Mouse (Mus musculus) c-Kit-positive CD71-negative TER-119-negative erythroid progenitor cells, embryonic 14.5 days (primary cell): ENCODE results near the gene Pepd.

Source experiments
- DNase-seq: peaks from one replicate; pipeline ENCODE4 v3.0.0-alpha.2; 2013; ENCODE audit warnings: low read depth

Gene Pepd

GRCm38 (mm10) chr7:35027801-35028420 is 115.7 kb downstream of the Pepd start:
- DNase-seq = no peak

GRCm38 (mm10) chr7:35028559-35028958 is 116.4 kb downstream of the Pepd start:
- no peak for DNase-seq

GRCm38 (mm10) chr7:35029228-35029627 is 117.0 kb downstream of the Pepd start:
- no peak for DNase-seq

- no peak for DNase-seq
Measured at GRCm38 (mm10) chr7:35029648-35030047, 117.5 kb downstream of the Pepd start.

- no peak for DNase-seq
Measured at GRCm38 (mm10) chr7:35030567-35030966, 118.4 kb downstream of the Pepd start.

- DNase-seq = no peak
Measured at GRCm38 (mm10) chr7:35035141-35035553, 123.0 kb downstream of the Pepd start.

DNA sequence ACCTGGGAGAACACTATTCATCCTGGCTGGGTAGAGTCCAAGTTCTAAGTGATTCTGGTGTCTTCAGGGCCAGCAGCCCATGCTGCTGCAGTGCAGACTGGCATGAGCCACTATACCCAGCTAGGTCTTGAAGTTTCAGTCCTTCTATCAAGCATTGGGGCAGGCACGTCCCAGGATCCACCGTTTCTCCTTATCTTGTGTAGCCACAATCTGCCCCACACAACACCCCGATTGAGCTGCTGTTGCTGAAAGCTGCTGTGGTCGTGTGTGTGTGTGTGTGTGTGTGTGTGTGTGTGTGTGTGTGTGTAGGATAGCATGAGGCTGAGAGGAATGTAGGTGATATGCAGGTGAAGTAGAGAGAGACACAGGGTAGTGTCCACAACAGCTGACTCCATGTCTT is 123.4 kb downstream of the Pepd start:
- DNase-seq = no peak

GRCm38 (mm10) chr7:35036266-35036731 is 124.1 kb downstream of the Pepd start:
- no peak for DNase-seq

DNA sequence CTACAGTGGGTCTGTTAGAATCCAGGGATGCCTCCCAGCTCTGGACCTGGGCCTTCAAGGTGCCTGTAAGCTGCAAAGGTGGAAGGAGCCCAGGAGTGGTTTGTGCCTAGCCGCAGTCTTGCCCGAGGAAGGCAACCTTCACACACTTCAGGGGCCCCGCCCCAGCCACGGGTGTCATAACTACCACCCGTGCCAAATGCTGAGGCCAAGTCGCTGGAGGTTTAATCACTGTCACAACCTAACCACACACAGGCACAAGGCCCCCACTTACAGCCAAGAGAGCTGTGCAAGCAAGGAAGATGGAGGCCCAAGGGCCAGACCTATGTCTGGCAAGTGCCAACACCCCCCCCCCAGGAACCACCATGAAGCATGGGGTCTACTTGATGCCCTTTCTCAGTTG is 125.2 kb downstream of the Pepd start:
- no peak for DNase-seq

GRCm38 (mm10) chr7:35040176-35040972 is 128.2 kb downstream of the Pepd start:
- no peak for DNase-seq

GRCm38 (mm10) chr7:35041286-35042208 is 129.4 kb downstream of the Pepd start:
- DNase-seq = no peak

DNA sequence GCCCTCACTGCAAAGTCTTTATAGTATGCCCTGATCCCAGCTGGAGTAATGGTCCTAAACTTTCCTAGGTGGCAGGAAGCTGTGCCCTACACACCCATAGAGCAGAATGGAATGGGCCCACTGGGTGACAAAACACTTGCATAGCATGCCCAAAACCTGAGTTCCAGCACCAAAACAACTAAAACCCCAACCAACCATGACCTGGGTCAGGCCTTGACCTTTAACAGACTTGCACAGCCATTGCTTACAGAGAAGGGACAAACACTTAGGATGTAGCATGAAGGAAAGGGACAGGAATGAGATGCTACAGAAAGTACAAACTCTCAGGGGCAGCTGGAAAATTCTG is 130.0 kb downstream of the Pepd start:
- no peak for DNase-seq

DNA sequence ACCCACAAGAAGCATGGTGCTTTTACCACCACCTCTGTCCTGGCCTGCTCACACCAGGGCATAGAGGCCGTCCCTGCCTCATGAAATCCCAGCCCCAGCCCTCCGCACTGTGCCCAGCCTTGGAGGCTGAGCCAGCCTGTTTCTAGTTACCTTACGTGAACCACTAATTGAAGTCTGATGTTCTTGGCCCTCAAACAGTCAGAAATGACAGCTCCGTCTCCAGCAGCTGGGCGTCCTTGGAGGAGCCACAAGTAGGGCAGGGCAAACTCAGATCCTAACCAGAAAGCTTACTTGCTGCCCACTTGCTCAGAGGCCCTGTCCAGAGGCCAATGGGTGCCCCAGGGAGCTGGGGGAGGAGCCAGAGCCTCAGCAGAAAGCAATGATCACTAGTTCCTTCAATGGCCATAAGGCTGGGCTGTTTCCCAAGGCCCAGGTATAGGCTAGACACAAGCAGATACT is 130.6 kb downstream of the Pepd start:
- no peak for DNase-seq

DNA sequence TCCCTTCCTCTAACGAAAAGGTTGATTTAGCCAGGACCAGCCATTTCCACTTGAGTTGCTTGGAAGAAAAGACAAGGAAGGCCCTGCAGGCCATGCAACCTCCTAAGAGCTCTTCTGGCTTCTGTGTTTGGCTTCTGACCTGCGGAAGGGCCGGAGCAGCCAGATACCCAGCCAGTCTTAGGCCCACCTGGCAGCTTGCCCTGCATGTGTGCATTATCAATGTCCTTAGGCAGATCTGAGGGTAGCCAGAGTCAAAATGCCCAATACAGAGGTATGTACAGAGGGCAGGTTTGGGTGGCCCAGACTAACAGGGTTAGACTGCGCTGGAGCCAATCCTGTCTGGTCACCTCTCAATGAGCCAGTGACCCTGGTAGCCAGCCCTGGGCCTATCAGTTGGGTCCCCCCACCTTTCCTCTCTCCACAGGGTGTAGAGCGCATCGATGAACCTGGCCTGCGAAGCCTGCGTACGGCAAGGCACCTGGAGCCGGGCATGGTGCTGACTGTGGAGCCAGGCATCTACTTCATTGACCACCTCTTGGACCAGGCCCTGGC is 131.2 kb downstream of the Pepd start:
- DNase-seq = no peak

- DNase-seq = no peak
Measured at GRCm38 (mm10) chr7:35044719-35045118, 132.5 kb downstream of the Pepd start.

GRCm38 (mm10) chr7:35046091-35046490 is 133.9 kb downstream of the Pepd start:
- DNase-seq = no peak

GRCm38 (mm10) chr7:35050540-35050939 is 138.4 kb downstream of the Pepd start:
- no peak for DNase-seq

DNA sequence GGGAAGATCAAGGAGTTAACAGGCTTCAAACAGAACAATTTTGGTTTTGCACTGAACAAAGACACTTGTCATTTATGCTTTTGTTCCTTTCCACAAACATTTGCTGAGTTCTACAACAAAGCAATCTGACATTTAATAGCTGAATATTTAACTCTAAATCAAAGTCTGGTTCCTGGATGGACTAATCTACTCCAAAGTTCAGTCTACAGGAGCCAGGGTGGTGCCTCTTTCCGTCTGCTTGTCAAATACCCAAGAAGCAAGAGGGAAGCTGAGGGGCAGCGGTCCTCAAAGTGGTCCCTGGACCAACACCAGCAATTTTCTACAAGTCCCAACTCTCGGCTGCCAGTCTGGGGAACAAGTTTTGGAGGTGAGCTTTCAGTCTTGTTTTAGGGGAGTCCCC is 141.0 kb downstream of the Pepd start:
- no peak for DNase-seq

GRCm38 (mm10) chr7:35054286-35054685 is 142.1 kb downstream of the Pepd start:
- DNase-seq = no peak

DNA sequence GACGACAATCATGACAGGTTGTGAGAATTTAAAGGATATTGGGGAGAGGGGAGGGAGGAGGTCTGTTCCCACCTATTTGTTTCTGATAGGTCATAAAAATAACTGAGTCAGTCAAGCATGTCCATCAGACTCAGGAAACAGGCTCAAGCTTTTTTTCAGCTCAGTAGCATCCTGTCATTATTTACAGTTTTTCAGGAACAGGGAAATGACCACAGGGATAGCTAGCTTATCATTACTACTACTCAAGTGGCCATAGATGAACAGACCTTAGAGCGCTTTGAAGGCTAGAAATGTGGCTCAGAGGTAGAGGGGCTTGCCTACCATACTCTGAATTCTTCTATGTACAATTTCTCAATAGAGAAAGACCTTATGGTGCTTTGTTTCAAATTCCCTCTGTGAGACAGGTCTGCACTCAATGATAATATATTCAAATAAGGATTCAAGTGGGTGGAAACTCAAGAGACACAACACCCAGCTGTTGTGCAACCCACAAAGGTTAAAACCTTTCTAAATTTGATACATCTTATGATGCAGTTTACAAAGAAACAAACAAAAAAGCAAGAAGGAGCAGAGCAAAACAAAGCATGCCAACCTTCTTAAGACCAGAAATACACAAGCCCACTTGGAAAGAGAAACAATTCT is 142.9 kb downstream of the Pepd start:
- DNase-seq = no peak

DNA sequence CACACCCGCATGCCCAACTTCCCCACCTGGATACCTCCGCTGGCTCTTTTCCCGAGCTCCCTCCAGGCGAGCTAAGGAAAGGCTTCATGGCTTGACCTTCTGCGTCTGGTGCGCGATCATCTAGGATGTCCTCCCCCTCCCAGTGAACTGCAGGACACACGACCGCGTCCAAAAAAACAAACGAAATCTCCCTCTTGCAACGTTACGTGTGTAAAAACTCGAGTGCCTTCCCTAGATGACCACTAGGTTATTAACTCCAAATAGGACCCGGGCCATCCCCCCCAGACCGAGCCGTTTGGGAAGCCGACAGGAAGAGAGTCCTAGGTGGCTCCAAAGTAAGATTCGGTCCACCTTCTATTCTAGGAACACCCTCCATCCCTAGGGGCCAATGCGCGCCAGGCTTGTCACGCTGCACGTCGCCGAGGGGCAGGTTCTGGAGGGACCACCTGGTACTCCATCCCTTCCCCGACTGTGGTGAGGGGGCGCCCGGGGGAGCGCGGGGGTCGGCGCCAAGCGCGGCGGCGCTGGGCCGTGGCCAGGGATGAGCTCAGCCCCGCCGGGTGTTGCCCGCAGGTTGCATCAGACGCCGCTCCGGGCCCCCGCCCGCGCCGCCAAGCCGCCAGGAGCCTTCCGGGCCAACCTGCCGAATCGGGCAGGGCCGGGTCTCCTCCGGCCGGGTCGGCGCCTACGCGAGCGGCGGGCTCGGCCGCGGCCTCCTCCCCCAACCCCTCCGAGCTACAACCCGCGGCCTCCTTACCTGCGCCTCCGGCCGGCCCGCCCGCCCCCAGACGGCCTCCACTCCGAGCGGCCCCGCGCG is 143.6 kb downstream of the Pepd start:
- no peak for DNase-seq
